Mouse (Mus musculus): ENCODE data around the gene Galnt10. TPM values are rescaled to one million over a fixed set of nuclear protein-coding genes. Genes with fewer than 3 reads are reported as not detected.

Galnt10 gene
- total RNA-seq, 2 experiments from 2014 or later: 8.4 to 9.0 TPM

- intact Hi-C loops (cut with DNase I): no loop called here
- no peak for DNase-seq (ENCODE audit: low spot score)
Observed at GRCm38 (mm10) chr11:57633975-57634585, 11.2 kb upstream of the Galnt10 start.

DNA sequence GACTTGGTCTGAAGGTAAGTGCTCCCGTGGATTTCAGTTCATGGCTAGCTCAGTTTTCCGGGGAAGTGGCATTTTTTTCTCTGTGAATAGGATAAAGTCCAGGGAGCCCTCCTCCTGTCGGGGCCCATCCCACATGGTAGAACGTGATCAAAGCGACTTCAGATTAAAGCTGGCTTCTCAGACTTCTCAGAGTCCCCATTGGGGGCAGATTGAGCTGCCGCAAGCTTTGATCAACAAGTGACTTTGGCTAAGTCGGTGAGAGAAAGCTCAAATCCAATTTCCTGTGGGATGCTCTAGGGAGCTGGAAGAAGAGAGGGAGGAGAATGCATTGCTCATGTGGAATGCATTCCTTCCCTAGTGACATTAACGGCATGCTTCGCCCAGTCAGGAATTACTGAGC lies 10.1 kb upstream of the Galnt10 start:
- no peak for DNase-seq (ENCODE audit: low spot score)
- intact Hi-C loops (cut with DNase I): no loop called here

GRCm38 (mm10) chr11:57643691-57644090 lies 1.6 kb upstream of the Galnt10 start:
- no peak for DNase-seq (ENCODE audit: low spot score)
- intact Hi-C loops (cut with DNase I): no loop called here

GRCm38 (mm10) chr11:57644245-57645017 lies 811 bp upstream of the Galnt10 start:
- peak; percentile 30 for DNase-seq (ENCODE audit: low spot score)
- intact Hi-C loops (cut with DNase I): loop anchor here (5.0 kb wide), 1 partner anchor 43 kb away; no protein-coding TSS in a partner anchor

DNA sequence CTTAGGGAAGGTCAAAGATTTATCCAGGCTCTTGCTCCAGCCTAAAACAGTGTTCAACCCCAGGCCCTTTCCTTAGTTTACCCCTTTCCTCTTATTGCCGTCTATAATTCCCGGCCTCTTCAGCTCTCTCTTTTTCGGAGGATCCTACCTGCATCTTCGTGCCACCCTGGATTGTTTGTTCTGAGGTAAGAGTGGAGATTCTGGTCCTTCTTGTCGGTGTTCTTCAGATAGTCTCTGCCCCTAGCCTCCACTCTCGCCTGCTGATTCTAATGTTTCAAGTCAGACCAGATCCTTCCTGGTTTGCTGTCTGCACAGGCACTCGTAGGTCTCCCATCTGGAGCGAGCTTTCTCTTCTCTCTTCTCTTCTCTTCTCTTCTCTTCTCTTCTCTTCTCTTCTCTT lies 605 bp downstream of the Galnt10 start:
- no peak for DNase-seq (ENCODE audit: low spot score)
- intact Hi-C loops (cut with DNase I): loop anchor here (5.0 kb wide), 1 partner anchor 41 kb away; no protein-coding TSS in a partner anchor

DNA sequence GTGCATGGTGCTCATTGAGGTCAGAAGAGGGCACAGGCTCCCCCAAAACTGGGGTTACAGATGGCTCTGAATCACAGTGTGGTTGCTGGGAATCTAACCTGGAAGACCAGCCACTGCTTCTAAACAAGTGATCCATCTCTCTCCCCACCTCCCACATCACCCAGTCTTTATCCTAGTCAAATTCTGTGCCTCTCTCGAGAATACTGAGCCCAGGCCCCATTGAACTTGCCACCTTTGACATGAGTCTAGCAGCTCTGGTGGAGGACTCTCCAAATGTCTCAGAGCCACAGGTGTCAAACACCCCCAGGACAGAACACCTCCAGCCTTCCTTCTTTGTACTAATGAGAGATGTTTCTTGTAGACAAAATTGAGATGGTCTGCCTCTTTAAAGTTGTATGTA lies 1.2 kb downstream of the Galnt10 start:
- no peak for DNase-seq (ENCODE audit: low spot score)
- intact Hi-C loops (cut with DNase I): loop anchor here (5.0 kb wide), 1 partner anchor 41 kb away; no protein-coding TSS in a partner anchor

GRCm38 (mm10) chr11:57646940-57647339 lies 1.7 kb downstream of the Galnt10 start:
- DNase-seq (ENCODE audit: low spot score): no peak
- intact Hi-C loops (cut with DNase I): loop anchor here (5.0 kb wide), 1 partner anchor 40 kb away; no protein-coding TSS in a partner anchor

GRCm38 (mm10) chr11:57647446-57647845 lies 2.2 kb downstream of the Galnt10 start:
- no peak for DNase-seq (ENCODE audit: low spot score)
- intact Hi-C loops (cut with DNase I): loop anchor here (5.0 kb wide), 1 partner anchor 40 kb away; no protein-coding TSS in a partner anchor

DNA sequence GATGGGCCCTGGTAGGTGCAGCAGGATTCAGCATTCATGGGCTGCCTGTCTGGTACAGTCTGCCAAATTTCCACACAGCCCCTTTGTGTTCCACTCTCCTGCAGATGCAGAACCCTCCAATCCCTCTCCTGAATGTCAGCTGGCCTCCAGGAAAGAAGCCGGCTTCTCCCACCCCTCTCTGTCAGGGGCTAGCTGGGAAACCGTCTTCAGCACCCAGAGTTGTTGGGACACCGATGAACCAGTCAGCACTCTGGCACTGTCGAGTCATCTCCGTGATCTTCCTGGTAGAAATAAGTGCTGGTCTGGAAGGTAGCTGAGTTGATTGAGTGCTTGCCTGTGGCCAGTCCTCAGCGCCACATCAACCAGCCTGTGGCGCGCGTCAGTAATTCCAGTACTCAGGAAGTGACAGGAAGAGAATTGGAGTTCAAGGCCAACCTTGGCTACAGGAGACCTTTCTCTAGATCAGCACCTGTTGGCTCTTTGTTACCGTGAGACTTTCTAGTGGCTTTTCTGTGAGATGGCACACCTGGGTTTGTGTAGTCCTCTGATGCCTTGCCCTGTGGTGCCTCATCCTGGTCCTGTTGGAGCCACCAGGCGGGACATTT lies 3.1 kb downstream of the Galnt10 start:
- intact Hi-C loops (cut with DNase I): loop anchor here (5.0 kb wide), 1 partner anchor 39 kb away; no protein-coding TSS in a partner anchor
- no peak for DNase-seq (ENCODE audit: low spot score)

- intact Hi-C loops (cut with DNase I): loop anchor here (5.0 kb wide), 1 partner anchor 38 kb away; no protein-coding TSS in a partner anchor
- no peak for DNase-seq (ENCODE audit: low spot score)
Observed at GRCm38 (mm10) chr11:57649269-57649668, 4.0 kb downstream of the Galnt10 start.

- no peak for DNase-seq (ENCODE audit: low spot score)
- intact Hi-C loops (cut with DNase I): loop anchor here (5.0 kb wide), 1 partner anchor 38 kb away; no protein-coding TSS in a partner anchor
Observed at GRCm38 (mm10) chr11:57649671-57650070, 4.4 kb downstream of the Galnt10 start.

- intact Hi-C loops (cut with DNase I): no loop called here
- no peak for DNase-seq (ENCODE audit: low spot score)
Observed at GRCm38 (mm10) chr11:57650867-57651266, 5.6 kb downstream of the Galnt10 start.

DNA sequence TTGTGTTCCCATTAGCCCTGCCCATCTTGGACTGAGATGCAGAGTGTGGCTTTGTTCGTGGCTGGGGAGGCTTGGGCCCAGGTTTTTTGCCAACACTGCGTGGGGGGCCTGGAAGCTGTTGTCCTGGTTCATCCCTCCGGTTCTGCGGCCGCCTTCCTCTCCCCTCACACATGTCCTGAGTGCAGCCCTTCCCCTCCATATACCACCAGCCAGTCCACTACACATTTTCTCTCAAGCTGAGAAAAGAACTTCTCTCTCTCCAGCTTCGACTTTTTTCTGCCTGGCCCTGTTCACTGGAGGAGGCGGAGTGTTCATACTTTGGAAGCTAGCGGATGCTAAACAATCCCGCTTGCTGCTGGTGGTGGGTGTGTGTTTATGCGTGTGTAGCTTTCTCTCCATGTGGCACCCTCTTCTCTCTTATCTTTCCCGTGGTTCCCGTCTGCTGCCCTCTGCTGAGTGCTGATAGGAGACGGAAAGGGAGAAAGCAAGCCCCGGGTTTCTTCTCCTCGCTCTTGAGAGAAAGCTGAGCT lies 6.1 kb downstream of the Galnt10 start:
- intact Hi-C loops (cut with DNase I): no loop called here
- no peak for DNase-seq (ENCODE audit: low spot score)

GRCm38 (mm10) chr11:57652206-57652922 lies 7.1 kb downstream of the Galnt10 start:
- DNase-seq (ENCODE audit: low spot score): no peak
- intact Hi-C loops (cut with DNase I): no loop called here

GRCm38 (mm10) chr11:57652923-57653660 lies 7.8 kb downstream of the Galnt10 start:
- no peak for DNase-seq (ENCODE audit: low spot score)
- intact Hi-C loops (cut with DNase I): no loop called here

GRCm38 (mm10) chr11:57653796-57654195 lies 8.6 kb downstream of the Galnt10 start:
- no peak for DNase-seq (ENCODE audit: low spot score)
- intact Hi-C loops (cut with DNase I): no loop called here

DNA sequence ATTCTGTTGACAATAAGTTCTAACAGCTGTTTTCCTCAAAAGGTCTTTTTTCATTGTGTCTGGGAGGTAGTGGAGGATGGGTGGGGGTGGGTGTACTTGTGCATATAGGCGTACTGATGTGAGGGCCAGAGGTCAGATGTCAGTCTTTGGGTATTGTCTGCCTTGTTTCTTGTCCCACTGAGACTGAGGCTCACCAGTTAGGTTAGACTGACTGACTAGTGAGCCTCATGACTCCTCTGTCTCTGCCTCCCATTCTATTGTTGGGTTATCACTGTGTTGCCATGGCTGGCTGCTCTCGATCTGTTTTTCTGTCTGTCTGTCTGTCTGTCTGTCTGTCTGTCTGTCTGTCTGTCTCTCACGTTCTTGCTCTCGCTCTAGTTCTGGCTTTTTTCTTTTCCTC lies 9.1 kb downstream of the Galnt10 start:
- no peak for DNase-seq (ENCODE audit: low spot score)
- intact Hi-C loops (cut with DNase I): no loop called here

- DNase-seq (ENCODE audit: low spot score): no peak
- intact Hi-C loops (cut with DNase I): no loop called here
Observed at GRCm38 (mm10) chr11:57654977-57655397, 9.7 kb downstream of the Galnt10 start.

GRCm38 (mm10) chr11:57655669-57656325 lies 10.6 kb downstream of the Galnt10 start:
- no peak for DNase-seq (ENCODE audit: low spot score)
- intact Hi-C loops (cut with DNase I): no loop called here
